Mouse (Mus musculus): Measurements from ENCODE around the gene Nek7. TPM values are rescaled to one million over a fixed set of nuclear protein-coding genes. Genes with fewer than 3 reads are reported as not detected.
A peak's percentile ranks its signal among the peaks of the same experiment; 100 is the strongest.

The Nek7 gene
- polyA plus RNA-seq (2015; fragmentation: Nextera tagmentation; extraction: Ambion mirVana), result 13.1 and 13.8 TPM in 2 replicates

DNA sequence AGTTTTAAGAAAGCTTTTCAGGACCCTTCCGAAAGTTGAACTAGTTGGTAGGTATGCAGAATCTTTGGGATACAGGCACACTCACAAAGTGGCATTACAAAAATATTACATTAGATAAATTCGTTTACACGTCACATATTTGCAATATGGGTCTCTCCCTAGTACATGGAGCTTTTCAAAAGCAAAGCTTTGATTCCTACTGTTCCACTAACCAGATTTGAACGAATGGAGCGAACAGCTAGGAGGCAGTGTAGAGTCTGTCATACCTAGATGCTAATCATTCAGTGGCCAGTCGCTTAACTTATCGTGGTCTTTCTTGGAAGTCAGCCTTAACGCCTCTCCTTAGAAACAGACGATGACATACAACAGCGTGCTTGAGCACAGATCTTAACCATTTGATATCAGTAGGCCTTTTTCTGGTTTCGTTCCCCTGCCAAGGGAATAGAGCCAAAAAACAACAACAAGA, at the start of gene Nek7:
TSS of gene Nek7 (minus strand) at position 146 of the 466 bp plus-strand sequence.
- no peak for ATAC-seq (ENCODE audit: low FRiP score)

DNA sequence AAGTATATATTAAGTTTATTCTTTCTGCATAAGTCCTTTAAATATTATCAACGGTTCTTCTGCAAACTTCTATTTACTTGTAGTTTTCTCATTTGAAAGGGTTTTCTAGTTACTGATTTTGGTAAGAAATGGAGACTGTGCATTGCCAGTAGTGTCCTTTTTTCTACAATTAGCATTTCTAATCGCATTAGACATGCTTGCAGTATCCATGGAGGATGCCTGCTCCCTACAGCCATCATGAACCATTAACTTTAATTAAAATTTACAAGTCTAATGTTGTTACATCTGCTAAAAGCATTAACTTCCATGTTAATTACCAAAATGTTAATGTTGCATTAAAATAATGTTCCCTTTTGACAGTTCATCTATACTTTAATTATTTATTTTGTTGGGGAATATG, 42.4 kb upstream of the Nek7 start:
- 37% methylated on average over 2 of the region's 2 CpGs for WGBS
- Histone ChIP-seq H3K36me3 (no peaks in the 10 kb centered on the region), H3K4me3 (no peak overlapping the region), H3K4me1 (replicated peaks) (no peaks in the 10 kb centered on the region), H3K9me3 (no peaks in the 10 kb centered on the region), H3K27ac (no peak overlapping the region), H3K4me2 (no peak overlapping the region), H3K9ac (no peak overlapping the region), H3K27me3 (no peaks in the 10 kb centered on the region)
- ATAC-seq (ENCODE audit: low FRiP score), result peak; percentile 76; the same call in 1 of the 2 replicates

More for the DNA sequence above, at the start of gene Nek7:
- Histone ChIP-seq H3K9me3 (no peaks in the 10 kb centered on the region), H3K4me1 (replicated peaks) (peaks cover 13% of the 10 kb centered on the region), H3K4me3 (peak within 1 kb of the TSS; percentile 78), H3K36me3 (no peaks in the 10 kb centered on the region), H3K4me2 (peak within 1 kb of the TSS; percentile 76), H3K27ac (peak within 1 kb of the TSS; percentile 82), H3K27me3 (no peaks in the 10 kb centered on the region), H3K9ac (peak within 1 kb of the TSS; percentile 71)
- 2% methylated on average over 11 of the region's 11 CpGs for WGBS

DNA sequence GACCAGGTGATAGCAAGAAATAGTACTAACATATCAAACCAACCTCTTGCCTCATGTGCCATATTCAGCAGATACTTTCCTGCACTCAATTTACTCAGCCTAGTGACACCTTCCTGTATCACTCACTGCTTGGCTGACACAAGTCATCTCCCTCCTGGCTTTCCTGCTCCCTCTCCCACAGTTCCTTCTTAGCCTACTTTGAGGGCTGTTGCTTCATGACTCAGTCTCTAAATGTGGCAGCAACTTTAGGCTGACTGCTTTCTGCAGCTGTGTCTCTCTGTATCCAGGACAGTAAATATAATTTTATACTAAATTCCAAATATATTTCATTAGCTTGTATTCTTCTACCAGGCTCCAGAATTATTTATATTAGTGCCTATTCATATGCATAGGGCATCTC, 34.3 kb upstream of the Nek7 start:
- Histone ChIP-seq H3K36me3 (no peaks in the 10 kb centered on the region), H3K9me3 (no peaks in the 10 kb centered on the region), H3K4me2 (no peak overlapping the region), H3K4me3 (no peak overlapping the region), H3K4me1 (replicated peaks) (no peaks in the 10 kb centered on the region), H3K27me3 (no peaks in the 10 kb centered on the region), H3K9ac (no peak overlapping the region), H3K27ac (no peak overlapping the region)
- no peak for ATAC-seq (ENCODE audit: low FRiP score)

GRCm38 (mm10) chr1:138644991-138645390, 25.1 kb upstream of the Nek7 start:
- no peaks in the 10 kb centered on the region for H3K4me1 ChIP-seq (replicated peaks)
- H3K27me3 ChIP-seq, result no peaks in the 10 kb centered on the region
- WGBS, result 73% methylated on average over 3 of the region's 3 CpGs
- no peaks in the 10 kb centered on the region for H3K36me3 ChIP-seq
- no peak overlapping the region for H3K4me3 ChIP-seq
- no peak overlapping the region for H3K9ac ChIP-seq
- no peak overlapping the region for H3K4me2 ChIP-seq
- ATAC-seq (ENCODE audit: low FRiP score), result no peak
- H3K27ac ChIP-seq, result no peak overlapping the region
- no peaks in the 10 kb centered on the region for H3K9me3 ChIP-seq

GRCm38 (mm10) chr1:138643306-138643830, 23.4 kb upstream of the Nek7 start:
- H3K27me3 ChIP-seq, result no peaks in the 10 kb centered on the region
- H3K4me3 ChIP-seq, result no peak overlapping the region
- H3K9ac ChIP-seq, result no peak overlapping the region
- H3K27ac ChIP-seq, result no peak overlapping the region
- no peaks in the 10 kb centered on the region for H3K36me3 ChIP-seq
- no peak for ATAC-seq (ENCODE audit: low FRiP score)
- 85% methylated on average over 3 of the region's 3 CpGs for WGBS
- H3K4me2 ChIP-seq, result no peak overlapping the region
- no peaks in the 10 kb centered on the region for H3K9me3 ChIP-seq
- no peaks in the 10 kb centered on the region for H3K4me1 ChIP-seq (replicated peaks)

DNA sequence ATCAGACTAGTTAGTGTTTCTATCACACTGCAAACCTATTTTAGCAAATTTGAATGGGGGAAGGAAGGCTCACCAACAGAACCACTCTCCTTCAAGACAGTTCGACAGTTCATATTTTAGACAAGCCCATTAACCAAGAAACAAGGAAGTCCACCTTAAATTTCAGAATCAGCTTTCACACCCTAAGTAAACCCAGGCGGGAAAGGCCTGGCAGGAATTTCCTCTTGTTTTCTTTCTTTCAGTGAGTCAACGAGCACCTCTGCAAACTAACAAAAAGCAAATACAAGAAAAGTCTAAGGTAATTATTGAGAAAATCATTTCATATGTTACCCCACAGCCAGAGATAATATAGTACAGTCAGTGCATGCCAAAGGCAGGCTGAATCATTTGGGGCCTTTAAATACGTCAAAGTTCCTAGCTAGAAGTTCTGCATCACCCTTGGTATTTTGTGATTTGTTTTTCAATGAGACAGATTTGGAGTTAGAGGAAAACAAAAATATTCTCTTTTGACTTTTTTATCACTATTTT, 21.1 kb upstream of the Nek7 start:
- 91% methylated on average over 4 of the region's 4 CpGs for WGBS
- Histone ChIP-seq H3K4me2 (no peak overlapping the region), H3K27me3 (no peaks in the 10 kb centered on the region), H3K9ac (no peak overlapping the region), H3K9me3 (no peaks in the 10 kb centered on the region), H3K27ac (no peak overlapping the region), H3K4me1 (replicated peaks) (no peaks in the 10 kb centered on the region), H3K4me3 (no peak overlapping the region), H3K36me3 (no peaks in the 10 kb centered on the region)
- ATAC-seq (ENCODE audit: low FRiP score), result no peak

GRCm38 (mm10) chr1:138637850-138638249, 17.9 kb upstream of the Nek7 start:
- Histone ChIP-seq H3K9ac (no peak overlapping the region), H3K27me3 (no peaks in the 10 kb centered on the region), H3K4me3 (no peak overlapping the region), H3K9me3 (no peaks in the 10 kb centered on the region), H3K4me1 (replicated peaks) (no peaks in the 10 kb centered on the region), H3K27ac (no peak overlapping the region), H3K4me2 (no peak overlapping the region), H3K36me3 (no peaks in the 10 kb centered on the region)
- ATAC-seq (ENCODE audit: low FRiP score), result no peak

GRCm38 (mm10) chr1:138634561-138634960, 14.6 kb upstream of the Nek7 start:
- H3K27ac ChIP-seq, result no peak overlapping the region
- no peaks in the 10 kb centered on the region for H3K4me1 ChIP-seq (replicated peaks)
- no peaks in the 10 kb centered on the region for H3K9me3 ChIP-seq
- ATAC-seq (ENCODE audit: low FRiP score), result no peak
- no peaks in the 10 kb centered on the region for H3K36me3 ChIP-seq
- H3K27me3 ChIP-seq, result no peaks in the 10 kb centered on the region
- WGBS, result 92% methylated on average over 1 of the region's 1 CpGs
- H3K9ac ChIP-seq, result no peak overlapping the region
- no peak overlapping the region for H3K4me2 ChIP-seq
- no peak overlapping the region for H3K4me3 ChIP-seq

GRCm38 (mm10) chr1:138628919-138629318, 9.0 kb upstream of the Nek7 start:
- no peak for ATAC-seq (ENCODE audit: low FRiP score)

GRCm38 (mm10) chr1:138628486-138628885, 8.5 kb upstream of the Nek7 start:
- Histone ChIP-seq H3K4me1 (replicated peaks) (no peaks in the 10 kb centered on the region), H3K27me3 (no peaks in the 10 kb centered on the region), H3K9ac (no peak overlapping the region), H3K36me3 (no peaks in the 10 kb centered on the region), H3K9me3 (no peaks in the 10 kb centered on the region), H3K27ac (no peak overlapping the region), H3K4me3 (no peak overlapping the region), H3K4me2 (no peak overlapping the region)
- WGBS, result 82% methylated on average over 3 of the region's 3 CpGs
- ATAC-seq (ENCODE audit: low FRiP score), result no peak

More at GRCm38 (mm10) chr1:138628919-138629318, 9.0 kb upstream of the Nek7 start:
- Histone ChIP-seq H3K27me3 (no peaks in the 10 kb centered on the region), H3K4me3 (no peak overlapping the region), H3K27ac (no peak overlapping the region), H3K4me2 (no peak overlapping the region), H3K9me3 (no peaks in the 10 kb centered on the region), H3K9ac (no peak overlapping the region), H3K4me1 (replicated peaks) (no peaks in the 10 kb centered on the region), H3K36me3 (no peaks in the 10 kb centered on the region)
- WGBS, result 83% methylated on average over 4 of the region's 4 CpGs

- H3K9ac ChIP-seq, result no peak overlapping the region
- H3K4me1 ChIP-seq (replicated peaks), result no peaks in the 10 kb centered on the region
- no peak overlapping the region for H3K4me2 ChIP-seq
- no peaks in the 10 kb centered on the region for H3K27me3 ChIP-seq
- 89% methylated on average over 3 of the region's 3 CpGs for WGBS
- no peaks in the 10 kb centered on the region for H3K36me3 ChIP-seq
- ATAC-seq (ENCODE audit: low FRiP score), result no peak
- H3K27ac ChIP-seq, result no peak overlapping the region
- no peak overlapping the region for H3K4me3 ChIP-seq
- no peaks in the 10 kb centered on the region for H3K9me3 ChIP-seq
Measured at GRCm38 (mm10) chr1:138627804-138628203, 7.9 kb upstream of the Nek7 start.

DNA sequence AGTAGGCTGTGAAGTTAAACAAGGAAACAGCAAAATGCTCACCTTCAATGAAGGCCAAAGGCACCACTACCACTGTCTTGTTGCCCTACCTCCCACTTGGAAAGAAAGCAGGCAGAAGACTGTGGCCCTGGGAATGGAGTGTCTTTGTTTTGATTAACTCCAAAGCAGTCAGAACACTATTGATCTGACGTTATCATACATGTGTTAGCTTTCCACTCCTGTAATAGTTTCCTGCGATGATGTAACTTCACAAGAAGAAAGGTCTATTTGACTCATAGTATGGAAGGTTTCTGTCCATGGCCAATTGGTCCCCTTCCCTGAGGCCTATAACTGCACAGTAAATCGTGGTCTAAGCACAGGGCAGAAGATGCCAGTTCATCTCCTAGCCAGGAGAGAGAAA, 6.3 kb upstream of the Nek7 start:
- no peak overlapping the region for H3K4me2 ChIP-seq
- no peaks in the 10 kb centered on the region for H3K4me1 ChIP-seq (replicated peaks)
- H3K4me3 ChIP-seq, result no peak overlapping the region
- WGBS, result 82% methylated on average over 3 of the region's 3 CpGs
- H3K27me3 ChIP-seq, result no peaks in the 10 kb centered on the region
- no peak overlapping the region for H3K9ac ChIP-seq
- H3K36me3 ChIP-seq, result no peaks in the 10 kb centered on the region
- ATAC-seq (ENCODE audit: low FRiP score), result no peak
- H3K27ac ChIP-seq, result no peak overlapping the region
- H3K9me3 ChIP-seq, result no peaks in the 10 kb centered on the region

GRCm38 (mm10) chr1:138623870-138624269, 3.9 kb upstream of the Nek7 start:
- Histone ChIP-seq H3K4me1 (replicated peaks) (no peaks in the 10 kb centered on the region), H3K9ac (no peak overlapping the region), H3K36me3 (no peaks in the 10 kb centered on the region), H3K27me3 (no peaks in the 10 kb centered on the region), H3K9me3 (no peaks in the 10 kb centered on the region), H3K27ac (no peak overlapping the region), H3K4me2 (no peak overlapping the region), H3K4me3 (no peak overlapping the region)
- 26% methylated on average over 1 of the region's 1 CpGs for WGBS
- ATAC-seq (ENCODE audit: low FRiP score), result no peak
